Mouse (Mus musculus) midbrain, embryonic 16.5 days (tissue): Measurements from ENCODE around the gene Ints2. TPM values are rescaled to one million over a fixed set of nuclear protein-coding genes. Genes with fewer than 3 reads are reported as not detected.

Experiments used
- ATAC-seq: fragments of 200-750 bp; cut with Nextera tagmentation; 2 replicates; pipeline ENCODE4 v1.8.0; 2017; ENCODE audit warnings: moderate TSS enrichment
- H3K27ac ChIP-seq: fragments of 300-500 bp; sonication (generic); 2 replicates; pipeline ENCODE4 v1.5.1; 2014; ENCODE audit warnings: mild to moderate bottlenecking, low read length, mixed read lengths
- H3K27me3 ChIP-seq: fragments of 300-500 bp; sonication (generic); 2 replicates; pipeline ENCODE4 v1.6.1; 2014; ENCODE audit warnings: low read depth, low read length, mixed read lengths; ENCODE audit not compliant: control insufficient read depth, insufficient read depth
- H3K36me3 ChIP-seq: fragments of 300-500 bp; sonication (generic); 2 replicates; pipeline ENCODE4 v1.6.1; 2014; ENCODE audit warnings: mild to moderate bottlenecking, low read length, moderate library complexity, mixed read lengths; ENCODE audit not compliant: control insufficient read depth, insufficient read depth
- H3K4me1 ChIP-seq: fragments of 300-500 bp; sonication (generic); 2 replicates; pipeline ENCODE4 v1.6.1; 2014; ENCODE audit warnings: mild to moderate bottlenecking, low read length, mixed read lengths; ENCODE audit not compliant: control insufficient read depth, insufficient read depth
- H3K4me2 ChIP-seq: fragments of 300-500 bp; sonication (generic); 2 replicates; pipeline ENCODE4 v1.6.1; 2014; ENCODE audit warnings: mild to moderate bottlenecking, low read length, mixed read lengths
- H3K4me3 ChIP-seq: fragments of 300-500 bp; sonication (generic); 2 replicates; pipeline ENCODE4 v1.5.1; 2014; ENCODE audit warnings: low read depth, mild to moderate bottlenecking, low read length, moderate library complexity, mixed read lengths
- H3K9ac ChIP-seq: fragments of 300-500 bp; sonication (generic); 2 replicates; pipeline ENCODE4 v1.6.1; 2014; ENCODE audit warnings: low read depth, low read length, mixed read lengths
- H3K9me3 ChIP-seq: fragments of 300-500 bp; sonication (generic); replicated peaks from 2 replicates; pipeline ENCODE4 v1.6.1; 2014; ENCODE audit warnings: mild to moderate bottlenecking, low read length, mixed read lengths; ENCODE audit not compliant: control insufficient read depth, poor library complexity, severe bottlenecking
- WGBS: fragments of 180-500 bp; shearing (Covaris S2); extraction: QIAGEN DNeasy Blood & Tissue Kit; methylation state at CpG from one replicate; pipeline ENCODE4 v1.1.7; 2014; 5-methylcytosine and 5-hydroxymethylcytosine counted together
- polyA plus RNA-seq: library from polyadenylated mRNA; unstranded; fragments of >200 nt; fragmentation: Nextera tagmentation; extraction: Ambion mirVana; gene quantifications from 2 replicates; pipeline ENCODE4 v1.2.1, GENCODE M21; 2015

Ints2 gene
- polyA plus RNA-seq, 1 experiment from 2014 or later = 23.4 TPM

- WGBS = 93% methylated on average over 8 of the region's 8 CpGs
- H3K9me3 ChIP-seq = no peaks in the 10 kb centered on the region
- no peaks in the 10 kb centered on the region for H3K4me1 ChIP-seq
- H3K36me3 ChIP-seq = peaks cover 33% of the 10 kb centered on the region
- no peak overlapping the region for H3K27ac ChIP-seq
- ATAC-seq = no peak
- no peaks in the 10 kb centered on the region for H3K27me3 ChIP-seq
- no peak overlapping the region for H3K9ac ChIP-seq
- H3K4me2 ChIP-seq = no peak overlapping the region
- no peak overlapping the region for H3K4me3 ChIP-seq
Observed at GRCm38 (mm10) chr11:86226646-86227180, 30.7 kb downstream of the Ints2 start.

GRCm38 (mm10) chr11:86225761-86226160 is 31.6 kb downstream of the Ints2 start:
- 88% methylated on average over 4 of the region's 4 CpGs for WGBS
- Histone ChIP-seq H3K9me3 (no peaks in the 10 kb centered on the region), H3K27me3 (no peaks in the 10 kb centered on the region), H3K9ac (no peak overlapping the region), H3K4me2 (no peak overlapping the region), H3K36me3 (peaks cover 28% of the 10 kb centered on the region), H3K4me1 (no peaks in the 10 kb centered on the region), H3K27ac (no peak overlapping the region), H3K4me3 (no peak overlapping the region)
- ATAC-seq = no peak

GRCm38 (mm10) chr11:86211803-86212202 is 45.6 kb downstream of the Ints2 start:
- Histone ChIP-seq H3K36me3 (peaks cover 19% of the 10 kb centered on the region), H3K9me3 (no peaks in the 10 kb centered on the region), H3K4me3 (no peak overlapping the region), H3K4me1 (no peaks in the 10 kb centered on the region), H3K27me3 (no peaks in the 10 kb centered on the region), H3K27ac (no peak overlapping the region), H3K4me2 (no peak overlapping the region), H3K9ac (no peak overlapping the region)
- ATAC-seq = no peak
- WGBS = 75% methylated on average over 1 of the region's 1 CpGs

GRCm38 (mm10) chr11:86209123-86209522 is 48.3 kb downstream of the Ints2 start:
- no peaks in the 10 kb centered on the region for H3K4me1 ChIP-seq
- no peak overlapping the region for H3K27ac ChIP-seq
- no peak overlapping the region for H3K4me3 ChIP-seq
- no peak for ATAC-seq
- H3K9ac ChIP-seq = no peak overlapping the region
- 90% methylated on average over 2 of the region's 2 CpGs for WGBS
- no peak overlapping the region for H3K4me2 ChIP-seq
- peaks cover 6% of the 10 kb centered on the region; the same call in 1 of the 2 replicates for H3K9me3 ChIP-seq
- peaks cover 32% of the 10 kb centered on the region for H3K36me3 ChIP-seq
- no peaks in the 10 kb centered on the region for H3K27me3 ChIP-seq

GRCm38 (mm10) chr11:86205876-86206275 is 51.5 kb downstream of the Ints2 start:
- Histone ChIP-seq H3K9me3 (peaks cover 10% of the 10 kb centered on the region; the same call in 1 of the 2 replicates), H3K4me1 (no peaks in the 10 kb centered on the region), H3K27me3 (no peaks in the 10 kb centered on the region), H3K36me3 (peaks cover 32% of the 10 kb centered on the region), H3K4me3 (no peak overlapping the region), H3K9ac (no peak overlapping the region), H3K27ac (no peak overlapping the region), H3K4me2 (no peak overlapping the region)
- 98% methylated on average over 4 of the region's 4 CpGs for WGBS
- no peak for ATAC-seq

- no peak overlapping the region for H3K9ac ChIP-seq
- H3K4me3 ChIP-seq = no peak overlapping the region
- no peaks in the 10 kb centered on the region for H3K27me3 ChIP-seq
- peaks cover 10% of the 10 kb centered on the region; the same call in 1 of the 2 replicates for H3K9me3 ChIP-seq
- over 99% methylated on average over 5 of the region's 5 CpGs for WGBS
- H3K4me1 ChIP-seq = peaks cover 3% of the 10 kb centered on the region; the same call in 1 of the 2 replicates
- no peak for ATAC-seq
- H3K4me2 ChIP-seq = no peak overlapping the region
- H3K36me3 ChIP-seq = peaks cover 32% of the 10 kb centered on the region
- no peak overlapping the region for H3K27ac ChIP-seq
Observed at GRCm38 (mm10) chr11:86205031-86205430, 52.3 kb downstream of the Ints2 start.

- H3K9me3 ChIP-seq = peaks cover 10% of the 10 kb centered on the region; the same call in 1 of the 2 replicates
- 55% methylated on average over 16 of the region's 16 CpGs for WGBS
- H3K36me3 ChIP-seq = peaks cover 23% of the 10 kb centered on the region
- no peak for ATAC-seq
- H3K4me1 ChIP-seq = peaks cover 3% of the 10 kb centered on the region; the same call in 1 of the 2 replicates
- peak overlapping the region; percentile 80 for H3K4me3 ChIP-seq
- no peak overlapping the region for H3K27ac ChIP-seq
- no peaks in the 10 kb centered on the region for H3K27me3 ChIP-seq
- peak overlapping the region; percentile 76 for H3K9ac ChIP-seq
- H3K4me2 ChIP-seq = peak overlapping the region; percentile 62
Observed at GRCm38 (mm10) chr11:86201901-86202675, 55.3 kb downstream of the Ints2 start.

- Histone ChIP-seq H3K9ac (peak within 1 kb of the TSS; percentile 76), H3K27ac (peak within 1 kb of the TSS; percentile 74), H3K36me3 (peaks cover 18% of the 10 kb centered on the region), H3K4me3 (peak within 1 kb of the TSS; percentile 80), H3K9me3 (peaks cover 10% of the 10 kb centered on the region; the same call in 1 of the 2 replicates), H3K4me2 (peak within 1 kb of the TSS; percentile 91), H3K27me3 (no peaks in the 10 kb centered on the region), H3K4me1 (peaks cover 3% of the 10 kb centered on the region; the same call in 1 of the 2 replicates)
- peak; percentile 99 for ATAC-seq
- WGBS = under 1% methylated on average over 60 of the region's 60 CpGs
Observed at GRCm38 (mm10) chr11:86201037-86201786, 56.2 kb downstream of the Ints2 start, which contains the start of gene Brip1. Gene Brip1 (minus strand): TSS chr11:86201193.
